Mouse (Mus musculus): ENCODE measurements around the gene Zfp11.

Gene Zfp11

DNA sequence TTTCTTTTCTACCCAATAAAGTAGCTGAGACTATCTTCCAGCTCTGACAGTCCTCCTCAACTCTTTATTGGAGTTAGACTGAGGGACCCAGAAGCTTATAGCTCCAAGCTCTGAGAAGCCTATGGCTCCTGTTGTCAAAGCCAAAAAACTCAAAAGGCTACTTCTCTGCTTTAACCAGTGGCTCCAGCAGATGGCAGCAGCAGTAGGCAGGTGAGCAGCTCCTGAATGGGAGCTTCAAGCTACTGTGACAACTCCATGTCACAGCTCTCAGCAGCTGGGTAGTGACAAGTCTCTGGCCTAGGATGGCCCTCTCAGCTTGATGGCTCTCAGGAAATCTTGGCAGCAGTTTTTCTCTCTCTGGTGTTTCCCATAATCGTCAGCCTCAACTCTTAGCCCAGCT lies 58.8 kb downstream of the Zfp11 start:
- peak; percentile 88 for DNase-seq (ENCODE audit: low read depth, low spot score)

DNA sequence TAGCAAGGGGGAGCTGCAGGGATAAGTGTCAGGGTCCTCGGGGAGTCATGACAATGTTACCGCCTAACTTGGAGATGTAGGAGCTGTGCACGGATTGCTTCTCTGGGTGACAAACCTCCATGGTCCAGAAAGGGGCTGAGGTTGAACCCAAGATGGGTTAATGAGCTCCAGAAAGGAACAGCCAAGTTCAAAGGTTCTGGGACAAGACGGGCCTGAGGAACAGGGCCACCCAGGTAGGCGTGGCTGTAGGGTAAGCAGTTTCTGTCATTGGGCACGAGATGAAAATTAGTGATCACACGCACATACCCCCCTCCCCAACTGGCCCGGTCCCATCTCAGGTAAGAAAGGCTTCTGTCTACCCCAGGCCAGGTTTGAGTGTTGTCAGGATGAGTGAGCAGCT lies 62.4 kb downstream of the Zfp11 start:
- DNase-seq (ENCODE audit: low read depth, low spot score): no peak

Measured in ZHBTc4 (cell line).